Mouse (Mus musculus): Measurements from ENCODE around the gene Atp4a.

Atp4a gene

GRCm38 (mm10) chr7:30711942-30712341, at the start of gene Atp4a:
Gene Atp4a (plus strand): TSS chr7:30712209.
- in situ Hi-C loops (cut with MboI; ENCODE audit: low pct_unique_long_range_greater_than_20kb in 1 of 2, low sequenced_read_pairs in 2 of 2, unreplicated experiment in 1 of 2): no loop called here

- in situ Hi-C loops (cut with MboI; ENCODE audit: low pct_unique_long_range_greater_than_20kb in 1 of 2, low sequenced_read_pairs in 2 of 2, unreplicated experiment in 1 of 2): no loop called here
Measured at GRCm38 (mm10) chr7:30664529-30665200, 47.3 kb upstream of the Atp4a start, which contains the start of gene Haus5. Gene Haus5 (minus strand): TSS chr7:30664994.

GRCm38 (mm10) chr7:30665321-30665720, 46.7 kb upstream of the Atp4a start:
- in situ Hi-C loops (cut with MboI; ENCODE audit: low pct_unique_long_range_greater_than_20kb in 1 of 2, low sequenced_read_pairs in 2 of 2, unreplicated experiment in 1 of 2): no loop called here

GRCm38 (mm10) chr7:30669229-30669628, 42.8 kb upstream of the Atp4a start:
- in situ Hi-C loops (cut with MboI; ENCODE audit: low pct_unique_long_range_greater_than_20kb in 1 of 2, low sequenced_read_pairs in 2 of 2, unreplicated experiment in 1 of 2): no loop called here

GRCm38 (mm10) chr7:30671480-30671879, 40.5 kb upstream of the Atp4a start, which contains the start of gene Pmis2:
Gene Pmis2 (minus strand): TSS chr7:30671605.
- in situ Hi-C loops (cut with MboI; ENCODE audit: low pct_unique_long_range_greater_than_20kb in 1 of 2, low sequenced_read_pairs in 2 of 2, unreplicated experiment in 1 of 2): no loop called here

DNA sequence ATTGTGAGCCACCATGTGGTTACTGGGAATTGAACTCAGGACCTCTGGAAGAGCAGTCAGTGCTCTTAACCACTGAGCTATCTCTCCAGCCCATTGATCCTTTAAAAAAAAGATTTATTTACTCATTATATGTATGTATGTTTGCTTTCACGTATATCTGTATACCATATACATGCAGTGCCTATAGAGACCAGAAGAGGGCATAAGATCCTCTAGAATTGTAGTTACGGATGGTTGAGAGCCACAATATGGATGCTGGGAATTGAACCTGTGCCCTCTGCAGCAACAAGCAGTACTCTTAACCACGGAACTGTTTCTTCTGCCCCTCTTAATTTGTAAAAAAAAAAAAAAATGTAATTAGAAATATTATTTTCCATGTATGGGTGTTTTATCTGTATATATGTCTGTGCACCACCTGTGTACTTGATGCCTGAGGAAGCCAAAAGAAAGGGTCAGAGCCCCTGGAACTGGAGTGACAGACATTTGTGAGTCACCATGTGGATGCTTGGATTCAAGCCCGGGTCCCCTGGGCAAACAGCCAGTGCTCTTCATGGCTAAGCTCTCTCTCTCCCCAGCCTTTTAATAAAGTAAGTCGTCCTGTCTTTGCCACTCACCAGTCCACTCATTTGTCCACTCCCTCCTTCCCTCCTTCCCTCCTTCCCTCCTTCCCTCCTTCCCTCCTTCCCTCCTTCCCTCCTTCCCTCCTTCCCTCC, 33.6 kb upstream of the Atp4a start:
- in situ Hi-C loops (cut with MboI; ENCODE audit: low pct_unique_long_range_greater_than_20kb in 1 of 2, low sequenced_read_pairs in 2 of 2, unreplicated experiment in 1 of 2): no loop called here

- in situ Hi-C loops (cut with MboI; ENCODE audit: low pct_unique_long_range_greater_than_20kb in 1 of 2, low sequenced_read_pairs in 2 of 2, unreplicated experiment in 1 of 2): no loop called here
Measured at GRCm38 (mm10) chr7:30681897-30682296, 30.1 kb upstream of the Atp4a start.

GRCm38 (mm10) chr7:30683425-30683824, 28.6 kb upstream of the Atp4a start:
- in situ Hi-C loops (cut with MboI; ENCODE audit: low pct_unique_long_range_greater_than_20kb in 1 of 2, low sequenced_read_pairs in 2 of 2, unreplicated experiment in 1 of 2): no loop called here

DNA sequence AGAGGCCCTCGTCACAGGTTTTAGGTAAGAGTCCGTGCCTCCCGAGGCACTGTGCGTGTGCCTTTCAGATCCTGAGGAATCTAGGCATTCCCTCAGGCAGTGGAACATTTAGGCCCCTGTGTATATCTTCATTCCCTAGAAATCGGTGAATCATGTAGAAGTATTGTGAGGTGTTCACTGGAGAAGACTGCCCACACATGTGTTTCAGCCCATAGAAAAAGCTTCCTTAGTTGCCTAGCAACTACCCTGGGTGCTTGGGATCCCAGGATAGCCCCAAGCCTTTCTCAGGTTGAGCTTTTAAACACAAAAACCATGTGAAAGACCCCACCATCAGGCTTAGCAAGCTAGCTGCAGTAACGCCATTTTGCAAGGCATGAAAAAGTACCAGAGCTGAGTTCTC, 23.7 kb upstream of the Atp4a start:
- in situ Hi-C loops (cut with MboI; ENCODE audit: low pct_unique_long_range_greater_than_20kb in 1 of 2, low sequenced_read_pairs in 2 of 2, unreplicated experiment in 1 of 2): no loop called here

DNA sequence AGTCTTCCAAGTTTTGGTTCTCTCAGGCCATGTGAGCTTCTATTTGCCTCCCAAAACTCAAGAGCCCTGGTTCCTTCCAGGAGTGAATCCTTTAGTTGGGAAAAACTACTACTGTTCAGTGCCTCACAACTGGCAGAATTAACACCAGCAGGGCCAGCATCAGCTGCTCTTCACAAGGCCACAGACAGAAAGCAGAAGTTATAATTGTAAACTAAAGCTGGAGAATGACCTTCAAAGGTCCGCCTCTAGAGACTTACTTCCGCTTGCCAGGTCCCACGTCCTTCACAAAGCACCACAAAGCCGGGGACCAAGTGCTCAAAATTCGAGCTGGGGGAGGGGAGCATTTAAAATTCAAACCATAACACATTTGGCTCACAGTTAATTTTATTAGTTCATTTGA, 13.9 kb upstream of the Atp4a start:
- in situ Hi-C loops (cut with MboI; ENCODE audit: low pct_unique_long_range_greater_than_20kb in 1 of 2, low sequenced_read_pairs in 2 of 2, unreplicated experiment in 1 of 2): no loop called here

GRCm38 (mm10) chr7:30698589-30698988, 13.4 kb upstream of the Atp4a start, which contains the start of gene 2200002J24Rik:
Gene 2200002J24Rik (plus strand): TSS chr7:30698926.
- in situ Hi-C loops (cut with MboI; ENCODE audit: low pct_unique_long_range_greater_than_20kb in 1 of 2, low sequenced_read_pairs in 2 of 2, unreplicated experiment in 1 of 2): no loop called here

DNA sequence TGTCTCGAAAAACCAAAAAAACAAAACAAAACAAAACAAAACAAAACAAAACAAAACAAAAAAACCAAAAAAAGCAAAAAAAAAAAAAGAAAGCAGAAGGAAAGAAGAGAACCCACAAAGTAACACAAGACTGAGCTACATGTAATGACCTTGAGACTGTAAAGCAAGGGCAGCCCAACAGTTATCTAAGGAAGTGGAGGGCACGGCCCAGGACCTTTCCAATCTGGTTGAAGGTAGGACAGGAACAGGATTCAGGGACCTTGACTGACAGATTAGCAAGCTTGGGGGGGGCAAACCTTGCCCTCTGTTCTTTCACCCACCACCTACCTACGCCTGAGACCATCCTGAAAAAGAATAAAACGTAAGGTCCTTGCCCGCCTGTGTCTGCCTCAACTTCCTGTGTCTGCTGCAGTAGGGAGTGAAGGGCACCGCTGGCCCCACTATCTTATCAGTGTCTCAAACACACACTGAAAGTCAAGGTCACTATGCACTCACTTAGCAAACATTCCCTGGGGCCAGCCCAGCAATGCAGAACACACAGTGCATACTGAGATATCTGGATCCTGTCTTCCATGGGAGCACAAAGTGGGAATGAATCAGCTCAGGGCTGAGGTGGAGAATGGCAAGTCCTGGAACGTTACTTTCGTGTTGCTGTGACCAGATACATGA, 5.7 kb upstream of the Atp4a start:
- in situ Hi-C loops (cut with MboI; ENCODE audit: low pct_unique_long_range_greater_than_20kb in 1 of 2, low sequenced_read_pairs in 2 of 2, unreplicated experiment in 1 of 2): no loop called here

GRCm38 (mm10) chr7:30707441-30707840, 4.6 kb upstream of the Atp4a start:
- in situ Hi-C loops (cut with MboI; ENCODE audit: low pct_unique_long_range_greater_than_20kb in 1 of 2, low sequenced_read_pairs in 2 of 2, unreplicated experiment in 1 of 2): no loop called here

DNA sequence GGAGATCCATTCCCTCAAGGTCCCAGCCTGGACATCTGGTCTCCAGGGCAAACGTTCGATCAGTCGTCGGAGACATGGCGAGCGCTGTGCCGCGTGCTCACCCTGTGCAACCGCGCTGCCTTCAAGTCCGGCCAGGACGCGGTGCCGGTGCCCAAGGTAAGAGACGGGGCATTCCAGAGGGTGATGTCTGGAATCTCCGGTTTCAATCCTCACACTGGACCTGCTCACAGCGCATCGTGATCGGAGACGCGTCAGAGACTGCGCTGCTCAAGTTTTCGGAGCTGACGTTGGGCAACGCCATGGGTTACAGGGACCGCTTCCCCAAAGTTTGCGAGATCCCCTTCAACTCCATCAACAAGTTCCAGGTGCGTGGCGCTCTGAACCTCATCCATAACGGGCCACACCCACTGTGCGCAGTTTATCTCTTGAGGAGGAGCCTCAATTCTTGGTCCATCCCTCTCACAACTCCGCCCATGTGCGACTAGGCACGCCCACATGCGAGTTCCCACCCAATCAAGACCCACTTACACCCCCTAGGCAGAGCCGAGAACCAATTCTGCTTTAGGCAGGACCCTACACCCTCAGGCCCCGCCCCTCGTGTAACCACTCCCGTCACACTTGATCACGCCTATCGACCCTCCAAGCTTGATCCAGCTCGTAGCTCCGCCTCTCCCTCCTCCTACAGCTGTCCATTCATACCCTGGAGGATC, 5.2 kb downstream of the Atp4a start:
- in situ Hi-C loops (cut with MboI; ENCODE audit: low pct_unique_long_range_greater_than_20kb in 1 of 2, low sequenced_read_pairs in 2 of 2, unreplicated experiment in 1 of 2): no loop called here

DNA sequence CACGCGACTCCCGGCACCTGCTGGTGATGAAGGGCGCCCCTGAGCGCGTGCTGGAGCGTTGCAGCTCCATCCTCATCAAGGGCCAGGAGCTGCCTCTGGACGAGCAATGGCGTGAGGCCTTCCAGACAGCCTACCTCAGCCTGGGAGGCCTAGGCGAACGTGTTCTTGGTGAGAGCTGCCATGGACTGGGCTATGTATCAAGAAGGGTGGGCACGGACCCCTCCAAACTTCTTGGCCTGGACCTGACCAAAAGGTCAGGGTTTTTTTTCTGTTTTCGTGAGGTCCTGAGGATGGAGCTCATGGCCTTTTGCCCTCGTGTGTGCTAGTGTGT, 5.7 kb downstream of the Atp4a start:
- in situ Hi-C loops (cut with MboI; ENCODE audit: low pct_unique_long_range_greater_than_20kb in 1 of 2, low sequenced_read_pairs in 2 of 2, unreplicated experiment in 1 of 2): no loop called here

GRCm38 (mm10) chr7:30719669-30720068, 7.7 kb downstream of the Atp4a start:
- in situ Hi-C loops (cut with MboI; ENCODE audit: low pct_unique_long_range_greater_than_20kb in 1 of 2, low sequenced_read_pairs in 2 of 2, unreplicated experiment in 1 of 2): no loop called here

DNA sequence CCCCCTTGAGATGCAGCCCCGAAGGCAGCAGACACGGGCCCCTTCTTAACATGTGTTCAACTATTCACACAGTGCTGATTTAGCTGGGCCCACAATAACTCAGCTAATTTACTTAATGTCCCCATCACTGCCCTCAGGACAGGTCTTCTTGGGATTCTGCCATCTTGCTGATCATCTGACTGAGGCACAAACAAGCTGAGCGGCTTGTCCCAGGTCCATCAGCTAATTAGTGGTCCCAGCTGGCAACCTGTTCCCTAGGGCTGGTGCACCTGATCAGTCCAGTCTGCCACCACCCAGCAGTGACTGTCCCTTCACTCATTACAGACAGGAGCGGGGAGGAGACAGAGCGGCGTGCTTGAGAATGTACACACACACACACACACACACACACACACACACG, 9.3 kb downstream of the Atp4a start:
- in situ Hi-C loops (cut with MboI; ENCODE audit: low pct_unique_long_range_greater_than_20kb in 1 of 2, low sequenced_read_pairs in 2 of 2, unreplicated experiment in 1 of 2): no loop called here

DNA sequence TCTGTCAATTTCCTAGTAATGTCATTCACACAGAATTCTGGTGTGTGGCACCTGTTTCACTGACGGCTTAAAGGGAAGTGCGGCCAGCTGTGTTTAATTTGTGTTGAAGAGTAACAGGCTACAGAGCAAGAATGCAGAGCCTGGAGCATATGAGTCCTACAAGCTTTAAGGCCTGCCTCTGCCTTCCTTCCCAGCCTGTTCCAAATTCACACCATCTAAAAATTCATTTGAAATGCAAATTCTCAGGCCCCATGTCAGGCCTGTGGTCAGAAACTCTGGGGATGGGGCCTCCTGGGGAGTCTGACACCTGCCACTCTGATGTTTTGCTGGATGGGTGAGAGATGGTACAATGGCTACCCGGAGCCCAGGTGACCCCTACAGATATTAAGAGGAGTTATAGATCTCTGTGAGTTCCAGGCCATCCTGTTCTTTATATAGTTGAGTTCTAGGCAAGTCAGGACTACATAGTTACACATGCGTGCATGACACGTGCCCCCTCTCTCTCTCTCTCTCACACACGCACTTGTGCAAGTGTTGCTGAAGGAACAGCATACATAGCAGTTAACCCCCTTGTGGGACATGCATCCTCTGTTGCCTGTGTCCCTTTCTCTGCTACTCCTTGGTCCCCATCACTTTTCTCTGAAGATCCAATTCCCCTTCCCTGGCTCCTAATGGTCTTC, 11.4 kb downstream of the Atp4a start:
- in situ Hi-C loops (cut with MboI; ENCODE audit: low pct_unique_long_range_greater_than_20kb in 1 of 2, low sequenced_read_pairs in 2 of 2, unreplicated experiment in 1 of 2): no loop called here

DNA sequence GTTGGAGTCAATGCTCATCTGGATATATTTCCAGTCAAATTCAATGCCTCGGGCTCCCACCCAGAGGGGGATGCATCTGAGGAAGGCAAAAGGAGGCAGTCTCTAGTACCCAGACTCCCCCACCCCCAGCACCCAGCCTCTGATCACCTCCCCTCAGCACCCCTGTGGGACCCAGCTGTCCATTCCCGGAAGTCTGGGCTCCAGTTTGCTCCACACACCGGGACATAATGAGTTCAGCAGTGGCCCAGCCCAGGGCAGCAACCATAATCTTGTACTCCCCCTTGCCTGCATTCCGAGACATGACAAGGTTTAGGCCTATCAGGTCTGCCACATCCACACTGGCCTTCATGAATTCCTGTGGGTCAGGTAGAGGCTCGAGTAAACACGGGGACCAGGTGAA, 16.2 kb downstream of the Atp4a start:
- in situ Hi-C loops (cut with MboI; ENCODE audit: low pct_unique_long_range_greater_than_20kb in 1 of 2, low sequenced_read_pairs in 2 of 2, unreplicated experiment in 1 of 2): no loop called here

All from mouse embryonic stem cell (cell line).